Mouse (Mus musculus) adrenal gland, postnatal 36 days (tissue): ENCODE measurements around the gene Ppfibp2. TPM values are rescaled to one million over a fixed set of nuclear protein-coding genes. Genes with fewer than 3 reads are reported as not detected.

Source experiments
- DNase-seq, 2 experiments: peaks; one replicate each; pipeline ENCODE4 v3.0.0; 2021; ENCODE audit warnings: mixed read lengths in 1 of 2
- total RNA-seq, 2 experiments: library from RNA; stranded (reverse); gene quantifications; 2 replicates each; pipeline ENCODE4 v1.2.3; 2021

Ppfibp2 gene
- total RNA-seq, 2 experiments from 2014 or later: 4.8 to 5.7 TPM

- DNase-seq: peak; percentile 11 to 27
These were observed 162.5 kb downstream of the Ppfibp2 start, which contains the start of gene Cyb5r2 for GRCm38 (mm10) chr7:107757308-107758151. Cyb5r2 (minus strand) TSS chr7:107758032.

GRCm38 (mm10) chr7:107770812-107771211, 175.8 kb downstream of the Ppfibp2 start:
- no peak for DNase-seq

GRCm38 (mm10) chr7:107778216-107778615, 183.2 kb downstream of the Ppfibp2 start:
- DNase-seq: no peak

- DNase-seq: no peak
These were observed 184.6 kb downstream of the Ppfibp2 start for GRCm38 (mm10) chr7:107779611-107780010.

GRCm38 (mm10) chr7:107787977-107788620, 193.1 kb downstream of the Ppfibp2 start:
- DNase-seq: peak; percentile 0 to 9

- no peak for DNase-seq
These were observed 201.5 kb downstream of the Ppfibp2 start for GRCm38 (mm10) chr7:107796500-107796899.

Other genes with a start within 250 kb of the Ppfibp2 start
- gene Syt9, start 224.5 kb upstream of the Ppfibp2 start, total RNA-seq: 1 to 10 TPM; 2.1 to 3.0 TPM
- 1 to 10 TPM; 7.2 to 8.5 TPM for gene Olfml1, start 27.8 kb upstream of the Ppfibp2 start, total RNA-seq
- gene 5330417H12Rik, start 30.0 kb downstream of the Ppfibp2 start, total RNA-seq: not detected
- gene Cyb5r2, start 162.8 kb downstream of the Ppfibp2 start, total RNA-seq: not detected
- not detected for gene Ovch2, start 206.0 kb downstream of the Ppfibp2 start, total RNA-seq
- not detected for gene Olfr467, start 217.1 kb downstream of the Ppfibp2 start, total RNA-seq
- gene Olfr469, start 230.3 kb downstream of the Ppfibp2 start, total RNA-seq: not detected